21 mouse cellular contexts compared by ENCODE assay signal in genomic region chr1:179096993-179097392, GRCm38 (mm10).
A peak's percentile ranks its signal among the peaks of the same experiment; 100 is the strongest.
DNase-seq lines count a peak whose midpoint lies in the region; ATAC-seq lines count a peak whose summit lies in the region.
"Had no signal": no experiment of that assay in that cellular context is flagged by ENCODE, and none has a peak within 500 bp of the region (broad histone marks: within the 10 kb centered on the region; RNA-seq: fewer than 3 reads in every experiment).

No protein-coding gene starts in this region.

- no peaks in the 10 kb centered on the region for H3K9me3 ChIP-seq in forebrain, embryonic 10.5 days
- no peaks in the 10 kb centered on the region for H3K9me3 ChIP-seq in forebrain, embryonic 14.5 days (replicated peaks; ENCODE audit: control insufficient read depth, low read length)
- no peaks in the 10 kb centered on the region for H3K9me3 ChIP-seq in embryonic facial prominence, embryonic 14.5 days (ENCODE audit: control insufficient read depth, low read length)
- no peaks in the 10 kb centered on the region for H3K9me3 ChIP-seq in limb, embryonic 13.5 days
- H3K9me3 ChIP-seq in intestine, embryonic 15.5 days: no peaks in the 10 kb centered on the region
- H3K9me3 ChIP-seq: heart, embryonic 12.5 days; liver, embryonic 15.5 days; midbrain, embryonic 12.5 days; neural tube, embryonic 12.5 days had no signal

- peaks cover 29% of the 10 kb centered on the region for H3K4me1 ChIP-seq in forebrain, embryonic 10.5 days
- no peaks in the 10 kb centered on the region for H3K4me1 ChIP-seq in forebrain, embryonic 14.5 days (ENCODE audit: control insufficient read depth, insufficient read depth, low read length)
- peaks cover 17% of the 10 kb centered on the region for H3K4me1 ChIP-seq in embryonic facial prominence, embryonic 14.5 days (ENCODE audit: control insufficient read depth, insufficient read depth, low read length)
- H3K4me1 ChIP-seq in limb, embryonic 13.5 days: peaks cover 69% of the 10 kb centered on the region
- no peaks in the 10 kb centered on the region for H3K4me1 ChIP-seq in intestine, embryonic 15.5 days (replicated peaks)
- H3K4me1 ChIP-seq: liver, embryonic 15.5 days; neural tube, embryonic 12.5 days had no signal

- H3K9ac ChIP-seq in forebrain, embryonic 14.5 days (ENCODE audit: low read length): no peak overlapping the region
- no peak overlapping the region for H3K9ac ChIP-seq in embryonic facial prominence, embryonic 14.5 days (ENCODE audit: low read depth, low read length)
- no peak overlapping the region for H3K9ac ChIP-seq in limb, embryonic 13.5 days
- H3K9ac ChIP-seq in intestine, embryonic 15.5 days: no peak overlapping the region
- H3K9ac ChIP-seq: forebrain, postnatal 0 days; heart, embryonic 12.5 days; hindbrain, embryonic 14.5 days; liver, embryonic 15.5 days; midbrain, embryonic 12.5 days; neural tube, embryonic 12.5 days had no signal

- no peak overlapping the region for H3K4me2 ChIP-seq in forebrain, embryonic 14.5 days (ENCODE audit: low read length)
- H3K4me2 ChIP-seq in embryonic facial prominence, embryonic 14.5 days (ENCODE audit: low read depth, low read length): peak overlapping the region; percentile 25; the same call in 1 of the 2 replicates
- peak overlapping the region; percentile 55 for H3K4me2 ChIP-seq in limb, embryonic 13.5 days (replicated peaks)
- H3K4me2 ChIP-seq in intestine, embryonic 15.5 days (replicated peaks): no peak overlapping the region
- H3K4me2 ChIP-seq: heart, embryonic 12.5 days; hindbrain, embryonic 14.5 days; liver, embryonic 15.5 days; midbrain, embryonic 12.5 days; neural tube, embryonic 12.5 days had no signal

- peak overlapping the region; percentile 25; the same call in 1 of the 2 replicates for H3K27ac ChIP-seq in forebrain, embryonic 10.5 days
- H3K27ac ChIP-seq in forebrain, embryonic 14.5 days (ENCODE audit: low read depth, low read length): no peak overlapping the region
- H3K27ac ChIP-seq in embryonic facial prominence, embryonic 14.5 days (replicated peaks; ENCODE audit: low read depth, low read length): peak overlapping the region; percentile 83
- peak overlapping the region; percentile 64; the same call in 1 of the 2 replicates for H3K27ac ChIP-seq in limb, embryonic 13.5 days
- H3K27ac ChIP-seq in intestine, embryonic 15.5 days: no peak overlapping the region
- H3K27ac ChIP-seq: hindbrain, embryonic 14.5 days; liver, embryonic 15.5 days; midbrain, embryonic 12.5 days; neural tube, embryonic 12.5 days had no signal

- H3K27me3 ChIP-seq in forebrain, embryonic 10.5 days (ENCODE audit: poor library complexity, severe bottlenecking): peaks cover 26% of the 10 kb centered on the region
- H3K27me3 ChIP-seq in forebrain, embryonic 14.5 days (replicated peaks; ENCODE audit: control insufficient read depth, insufficient read depth, low read length): no peaks in the 10 kb centered on the region
- H3K27me3 ChIP-seq in embryonic facial prominence, embryonic 14.5 days (replicated peaks; ENCODE audit: control insufficient read depth, insufficient read depth, low read length): no peaks in the 10 kb centered on the region
- peaks cover 10% of the 10 kb centered on the region; the same call in 1 of the 2 replicates for H3K27me3 ChIP-seq in limb, embryonic 13.5 days
- H3K27me3 ChIP-seq in intestine, embryonic 15.5 days (replicated peaks): no peaks in the 10 kb centered on the region
- H3K27me3 ChIP-seq: CH12.LX; heart, embryonic 12.5 days; liver, embryonic 15.5 days; neural tube, embryonic 12.5 days had no signal

- H3K36me3 ChIP-seq in forebrain, embryonic 10.5 days (replicated peaks): no peaks in the 10 kb centered on the region
- H3K36me3 ChIP-seq in forebrain, embryonic 14.5 days (ENCODE audit: control insufficient read depth, insufficient read depth, low read length): no peaks in the 10 kb centered on the region
- no peaks in the 10 kb centered on the region for H3K36me3 ChIP-seq in embryonic facial prominence, embryonic 14.5 days (ENCODE audit: control insufficient read depth, insufficient read depth, low read length)
- H3K36me3 ChIP-seq in limb, embryonic 13.5 days: no peaks in the 10 kb centered on the region
- no peaks in the 10 kb centered on the region for H3K36me3 ChIP-seq in intestine, embryonic 15.5 days
- H3K36me3 ChIP-seq: heart, embryonic 12.5 days; liver, embryonic 15.5 days; midbrain, embryonic 12.5 days; neural tube, embryonic 12.5 days had no signal

- ATAC-seq in forebrain, embryonic 14.5 days: no peak
- peak; percentile 71 for ATAC-seq in embryonic facial prominence, embryonic 14.5 days (ENCODE audit: low read depth)
- ATAC-seq in limb, embryonic 13.5 days (ENCODE audit: low FRiP score, low read depth): peak; percentile 82
- ATAC-seq in intestine, embryonic 15.5 days: no peak; the same call in 1 of the 2 replicates
- ATAC-seq: forebrain, postnatal 0 days; lung, postnatal 0 days had no signal

- 81% methylated on average over 8 of the region's 8 CpGs for WGBS in forebrain, embryonic 10.5 days
- 91% methylated on average over 8 of the region's 8 CpGs for WGBS in forebrain, embryonic 14.5 days
- WGBS in embryonic facial prominence, embryonic 14.5 days: 34% methylated on average over 8 of the region's 8 CpGs
- 10% methylated on average over 8 of the region's 8 CpGs for WGBS in limb, embryonic 13.5 days
- WGBS in intestine, embryonic 15.5 days: 19% methylated on average over 8 of the region's 8 CpGs

- DNase-seq in forebrain, embryonic 10.5 days (ENCODE audit: extremely low spot score, low spot score): no peak
- no peak for DNase-seq in forebrain, embryonic 14.5 days (ENCODE audit: low spot score)
- peak; percentile 28 for DNase-seq in MN1 (ENCODE audit: low spot score)
- peak; percentile 85 for DNase-seq in embryonic facial prominence, embryonic 14.5 days (ENCODE audit: low spot score)
- DNase-seq in right cerebral cortex, adult 18-20 months: no peak
- DNase-seq in adrenal gland, postnatal 36 days: no peak
- DNase-seq: cerebellum, adult 8-10 months; forebrain, postnatal 0 days; gastrocnemius, postnatal 10 days; kidney, adult 11 months; spleen, adult 18-20 months; thymus, adult 2 months had no signal

- H3K4me3 ChIP-seq in forebrain, embryonic 10.5 days: no peak overlapping the region
- no peak overlapping the region for H3K4me3 ChIP-seq in forebrain, embryonic 14.5 days (ENCODE audit: low read depth, low read length)
- H3K4me3 ChIP-seq in embryonic facial prominence, embryonic 14.5 days (ENCODE audit: low read depth, low read length): no peak overlapping the region
- 0 out of 2 replicates have a peak overlapping the region, but pooled peaks have one; percentile 7 for H3K4me3 ChIP-seq in limb, embryonic 13.5 days
- H3K4me3 ChIP-seq in intestine, embryonic 15.5 days (replicated peaks): no peak overlapping the region
- H3K4me3 ChIP-seq: heart, embryonic 12.5 days; liver, embryonic 15.5 days; midbrain, embryonic 12.5 days; neural tube, embryonic 12.5 days had no signal

Comparison
In these comparisons a context has a peak if more than half of its experiments do, and no peak if none do; other contexts are left out.
1. H3K27ac ChIP-seq: peak in forebrain, embryonic 10.5 days (single experiment), embryonic facial prominence, embryonic 14.5 days (single experiment) and limb, embryonic 13.5 days (single experiment); none in forebrain, embryonic 14.5 days (single experiment) and intestine, embryonic 15.5 days (single experiment).
2. DNase-seq: peak in MN1 (single experiment) and embryonic facial prominence, embryonic 14.5 days (single experiment); none in forebrain, embryonic 10.5 days (single experiment), forebrain, embryonic 14.5 days (single experiment), right cerebral cortex, adult 18-20 months (single experiment) and adrenal gland, postnatal 36 days (0 of 2).
3. ATAC-seq: peak in embryonic facial prominence, embryonic 14.5 days (single experiment) and limb, embryonic 13.5 days (single experiment); none in forebrain, embryonic 14.5 days (single experiment) and intestine, embryonic 15.5 days (single experiment).
4. H3K4me2 ChIP-seq: peak in embryonic facial prominence, embryonic 14.5 days (single experiment) and limb, embryonic 13.5 days (single experiment); none in forebrain, embryonic 14.5 days (single experiment) and intestine, embryonic 15.5 days (single experiment).